Mouse (Mus musculus): Measurements from ENCODE around the gene Gm7951.
"Not testable (repeated sequence)": the region's sequence is repeated elsewhere in the genome, so short reads cannot be mapped to it uniquely, and the experiment has no call there.

Gm7951 gene

GRCm38 (mm10) chr14:42117269-42117668 lies at the start of gene Gm7951:
Gene Gm7951 (minus strand): TSS chr14:42117369.
- DNase-seq, result not testable (repeated sequence)

- DNase-seq, result not testable (repeated sequence)
Observed at GRCm38 (mm10) chr14:42162522-42162921, 45.4 kb upstream of the Gm7951 start, which contains the start of gene Gm17027. Gene Gm17027 (minus strand): TSS chr14:42162622.

- not testable (repeated sequence) for DNase-seq
Observed at GRCm38 (mm10) chr14:42134571-42134970, 17.4 kb upstream of the Gm7951 start.

GRCm38 (mm10) chr14:42133806-42134205 lies 16.6 kb upstream of the Gm7951 start:
- DNase-seq, result not testable (repeated sequence)

Measured in kidney, adult 8-10 months (tissue).